Mouse (Mus musculus): Measurements from ENCODE around the gene Sri. TPM values are rescaled to one million over a fixed set of nuclear protein-coding genes. Genes with fewer than 3 reads are reported as not detected.
A peak's percentile ranks its signal among the peaks of the same experiment; 100 is the strongest.
"Not testable (repeated sequence)": the region's sequence is repeated elsewhere in the genome, so short reads cannot be mapped to it uniquely, and the experiment has no call there.

The Sri gene
- polyA plus RNA-seq (2014; fragmentation: Nextera tagmentation; extraction: Ambion mirVana), result 298 and 299 TPM in 2 replicates

DNA sequence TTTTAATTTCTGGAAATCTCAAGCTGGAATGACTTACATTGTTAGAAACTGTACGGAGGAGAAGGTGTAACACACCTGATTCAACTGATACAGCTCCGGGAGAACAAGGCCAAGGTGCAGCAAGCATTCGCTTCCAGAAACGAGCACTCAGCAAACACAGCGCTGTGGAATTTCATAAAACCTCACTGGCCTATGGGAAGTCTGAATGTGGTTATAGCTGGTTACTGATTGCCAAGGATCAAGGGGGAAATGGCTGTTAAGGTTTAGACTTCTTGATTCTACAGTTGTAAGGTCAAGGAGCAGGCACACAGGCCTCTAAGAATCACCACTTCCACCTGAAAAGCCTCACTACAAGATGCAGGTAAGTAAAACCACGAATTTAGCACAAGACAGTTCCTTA, at the start of gene Sri:
Gene Sri (plus strand): TSS at position 224 of the 400 bp plus-strand sequence.
- H3K4me3 ChIP-seq (ENCODE audit: low read depth, low read length), result no peak within 1 kb of the TSS
- no peaks in the 10 kb centered on the region for H3K9me3 ChIP-seq (ENCODE audit: control insufficient read depth, low read depth, low read length)
- no peaks in the 10 kb centered on the region for H3K27me3 ChIP-seq (ENCODE audit: control insufficient read depth, insufficient read depth, low read length)
- peak; percentile 46; the same call in 1 of the 2 replicates for ATAC-seq (ENCODE audit: insufficient number of reproducible peaks, insufficient read depth, low FRiP score, low read depth)
- no peak within 1 kb of the TSS for H3K9ac ChIP-seq (replicated peaks; ENCODE audit: low read depth, low read length)
- H3K27ac ChIP-seq (ENCODE audit: low read length), result no peak within 1 kb of the TSS
- no peaks in the 10 kb centered on the region for H3K36me3 ChIP-seq (ENCODE audit: control insufficient read depth, insufficient read depth, low read length)
- WGBS, result 66% methylated on average over 6 of the region's 6 CpGs
- H3K4me2 ChIP-seq (replicated peaks; ENCODE audit: low read depth, low read length), result no peak within 1 kb of the TSS
- no peaks in the 10 kb centered on the region for H3K4me1 ChIP-seq (ENCODE audit: control insufficient read depth, insufficient read depth, low read length)

DNA sequence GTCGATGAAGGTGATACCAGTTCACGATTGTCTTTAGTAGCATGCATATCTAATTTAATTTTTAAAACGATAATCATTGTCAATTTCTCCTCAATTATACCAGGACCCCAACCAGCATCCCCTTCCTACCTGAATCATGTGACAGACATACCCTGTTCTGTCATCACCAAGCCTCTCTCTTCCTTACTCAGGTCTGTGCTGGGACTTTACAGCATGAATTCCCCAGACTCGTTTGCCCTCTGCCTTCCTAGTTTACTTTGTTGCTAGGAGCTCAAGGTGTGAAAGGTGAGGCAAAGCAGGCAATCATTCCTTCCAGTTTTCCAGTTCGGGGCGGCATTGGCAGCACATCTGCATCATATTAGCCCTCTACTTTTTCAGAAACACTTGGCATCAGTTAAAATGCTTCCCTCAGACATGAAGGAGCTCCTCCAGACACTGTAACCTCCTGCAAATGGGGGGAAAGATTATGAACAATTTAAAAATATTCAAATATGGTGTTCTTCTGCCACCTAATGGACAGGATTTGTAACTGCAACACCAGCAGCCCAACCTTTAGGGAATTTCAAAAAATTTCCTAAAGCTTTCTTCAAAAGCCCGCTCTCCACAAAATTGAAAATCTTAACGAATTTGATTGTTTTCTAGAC, 49.4 kb upstream of the Sri start:
- H3K4me3 ChIP-seq (ENCODE audit: low read depth, low read length), result no peak overlapping the region
- H3K4me2 ChIP-seq (replicated peaks; ENCODE audit: low read depth, low read length), result no peak overlapping the region
- no peak overlapping the region for H3K9ac ChIP-seq (replicated peaks; ENCODE audit: low read depth, low read length)
- no peaks in the 10 kb centered on the region for H3K36me3 ChIP-seq (ENCODE audit: control insufficient read depth, insufficient read depth, low read length)
- no peaks in the 10 kb centered on the region for H3K9me3 ChIP-seq (ENCODE audit: control insufficient read depth, low read depth, low read length)
- WGBS, result 41% methylated on average over 8 of the region's 8 CpGs
- no peaks in the 10 kb centered on the region for H3K27me3 ChIP-seq (ENCODE audit: control insufficient read depth, insufficient read depth, low read length)
- no peak overlapping the region for H3K27ac ChIP-seq (ENCODE audit: low read length)
- no peaks in the 10 kb centered on the region for H3K4me1 ChIP-seq (ENCODE audit: control insufficient read depth, insufficient read depth, low read length)
- no peak; the same call in 1 of the 2 replicates for ATAC-seq (ENCODE audit: insufficient number of reproducible peaks, insufficient read depth, low FRiP score, low read depth)

DNA sequence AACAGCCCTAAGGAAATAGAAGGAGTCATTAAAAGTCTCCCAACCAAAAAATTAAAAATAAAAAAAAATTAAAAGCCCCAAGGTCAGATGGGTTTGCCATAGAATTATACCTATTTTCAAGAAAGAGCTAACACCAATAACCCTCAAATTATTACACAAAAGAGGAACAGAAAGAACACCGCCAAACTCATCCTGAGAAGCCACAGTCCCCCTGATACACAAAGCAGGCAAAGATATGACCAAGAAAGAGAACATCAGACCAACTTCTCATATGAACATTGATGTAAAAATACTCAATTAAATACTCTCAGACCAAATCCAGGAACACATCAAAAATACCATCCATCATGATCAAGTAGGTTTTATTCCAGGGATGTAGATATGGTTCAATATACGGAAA, 48.8 kb upstream of the Sri start:
- Histone ChIP-seq H3K27ac (ENCODE audit: low read length) (no peak overlapping the region), H3K4me3 (ENCODE audit: low read depth, low read length) (no peak overlapping the region), H3K27me3 (ENCODE audit: control insufficient read depth, insufficient read depth, low read length) (no peaks in the 10 kb centered on the region), H3K4me2 (replicated peaks; ENCODE audit: low read depth, low read length) (no peak overlapping the region), H3K9me3 (ENCODE audit: control insufficient read depth, low read depth, low read length) (no peaks in the 10 kb centered on the region), H3K9ac (replicated peaks; ENCODE audit: low read depth, low read length) (no peak overlapping the region), H3K36me3 (ENCODE audit: control insufficient read depth, insufficient read depth, low read length) (no peaks in the 10 kb centered on the region), H3K4me1 (ENCODE audit: control insufficient read depth, insufficient read depth, low read length) (no peaks in the 10 kb centered on the region)
- no peak for ATAC-seq (ENCODE audit: insufficient number of reproducible peaks, insufficient read depth, low FRiP score, low read depth)
- 89% methylated on average over 2 of the region's 2 CpGs for WGBS

DNA sequence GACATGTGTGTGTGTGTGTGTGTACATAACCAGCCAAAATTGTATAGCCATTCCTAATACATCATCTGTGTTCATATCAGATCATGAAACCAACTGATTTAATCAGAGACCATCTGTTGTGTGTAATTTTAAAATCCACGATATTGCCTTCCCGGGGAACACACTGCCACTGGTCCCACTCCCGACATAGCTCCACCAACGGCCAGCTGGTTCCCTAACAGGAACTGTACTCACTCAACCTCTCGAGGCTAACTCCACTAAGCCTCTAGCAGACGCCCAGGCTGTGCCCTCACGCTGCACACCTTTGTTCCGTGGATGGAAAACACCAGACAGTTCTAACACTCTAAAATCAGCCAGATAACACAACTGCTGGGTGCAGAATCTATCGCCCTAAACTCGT, 45.4 kb upstream of the Sri start:
- Histone ChIP-seq H3K9ac (replicated peaks; ENCODE audit: low read depth, low read length) (no peak overlapping the region), H3K36me3 (ENCODE audit: control insufficient read depth, insufficient read depth, low read length) (no peaks in the 10 kb centered on the region), H3K4me1 (ENCODE audit: control insufficient read depth, insufficient read depth, low read length) (no peaks in the 10 kb centered on the region), H3K4me2 (replicated peaks; ENCODE audit: low read depth, low read length) (no peak overlapping the region), H3K4me3 (ENCODE audit: low read depth, low read length) (no peak overlapping the region), H3K27me3 (ENCODE audit: control insufficient read depth, insufficient read depth, low read length) (no peaks in the 10 kb centered on the region), H3K9me3 (ENCODE audit: control insufficient read depth, low read depth, low read length) (no peaks in the 10 kb centered on the region), H3K27ac (ENCODE audit: low read length) (no peak overlapping the region)
- ATAC-seq (ENCODE audit: insufficient number of reproducible peaks, insufficient read depth, low FRiP score, low read depth), result no peak
- WGBS, result 77% methylated on average over 10 of the region's 10 CpGs

DNA sequence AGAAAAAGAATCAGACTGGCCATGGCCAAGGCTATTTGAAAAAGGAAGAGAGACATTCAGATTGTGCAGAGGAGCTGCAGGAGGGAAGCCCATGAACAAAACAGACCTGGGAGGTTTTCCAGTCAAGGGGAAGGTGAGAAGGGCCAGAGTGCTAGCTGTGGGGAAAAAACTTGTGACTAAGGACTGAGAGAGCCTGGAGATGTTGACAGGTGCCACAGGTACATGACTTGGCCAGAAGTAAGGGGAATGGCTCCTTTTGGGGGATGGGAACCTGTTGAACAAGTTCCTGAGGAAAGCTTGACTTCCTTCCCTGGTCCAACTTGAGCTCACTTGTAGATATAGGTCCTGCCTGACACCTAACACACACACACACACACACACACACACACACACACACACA, 43.1 kb upstream of the Sri start:
- Histone ChIP-seq H3K27ac (ENCODE audit: low read length) (no peak overlapping the region), H3K4me2 (replicated peaks; ENCODE audit: low read depth, low read length) (no peak overlapping the region), H3K4me3 (ENCODE audit: low read depth, low read length) (no peak overlapping the region), H3K4me1 (ENCODE audit: control insufficient read depth, insufficient read depth, low read length) (no peaks in the 10 kb centered on the region), H3K9ac (replicated peaks; ENCODE audit: low read depth, low read length) (no peak overlapping the region), H3K27me3 (ENCODE audit: control insufficient read depth, insufficient read depth, low read length) (no peaks in the 10 kb centered on the region), H3K36me3 (ENCODE audit: control insufficient read depth, insufficient read depth, low read length) (no peaks in the 10 kb centered on the region), H3K9me3 (ENCODE audit: control insufficient read depth, low read depth, low read length) (no peaks in the 10 kb centered on the region)
- ATAC-seq (ENCODE audit: insufficient number of reproducible peaks, insufficient read depth, low FRiP score, low read depth), result no peak

DNA sequence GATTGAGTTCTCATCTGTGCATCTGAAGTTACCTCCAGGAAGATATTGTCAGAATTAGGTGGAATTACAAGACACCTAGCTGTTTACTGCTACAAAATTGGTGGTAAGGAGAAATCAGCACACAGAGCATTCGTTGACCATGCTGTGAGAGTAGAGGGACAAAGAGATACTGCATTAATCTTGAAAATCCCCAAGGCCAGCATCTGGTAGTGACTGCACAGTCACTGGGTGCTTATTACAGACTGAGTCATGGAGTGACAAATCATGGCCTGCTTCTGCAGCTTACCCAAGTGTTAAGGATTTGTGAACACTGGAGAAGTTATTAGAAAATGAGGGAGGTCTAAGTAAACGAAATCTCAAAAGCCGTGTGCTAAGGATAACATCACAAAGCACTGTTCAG, 32.6 kb upstream of the Sri start:
- Histone ChIP-seq H3K4me2 (replicated peaks; ENCODE audit: low read depth, low read length) (no peak overlapping the region), H3K9ac (replicated peaks; ENCODE audit: low read depth, low read length) (no peak overlapping the region), H3K4me3 (ENCODE audit: low read depth, low read length) (no peak overlapping the region), H3K9me3 (ENCODE audit: control insufficient read depth, low read depth, low read length) (0 out of 2 replicates have a peak, but pooled peaks cover 3% of the 10 kb centered on the region), H3K27me3 (ENCODE audit: control insufficient read depth, insufficient read depth, low read length) (no peaks in the 10 kb centered on the region), H3K27ac (ENCODE audit: low read length) (no peak overlapping the region), H3K36me3 (ENCODE audit: control insufficient read depth, insufficient read depth, low read length) (no peaks in the 10 kb centered on the region), H3K4me1 (ENCODE audit: control insufficient read depth, insufficient read depth, low read length) (no peaks in the 10 kb centered on the region)
- no peak for ATAC-seq (ENCODE audit: insufficient number of reproducible peaks, insufficient read depth, low FRiP score, low read depth)
- WGBS, result 51% methylated on average over 3 of the region's 3 CpGs

DNA sequence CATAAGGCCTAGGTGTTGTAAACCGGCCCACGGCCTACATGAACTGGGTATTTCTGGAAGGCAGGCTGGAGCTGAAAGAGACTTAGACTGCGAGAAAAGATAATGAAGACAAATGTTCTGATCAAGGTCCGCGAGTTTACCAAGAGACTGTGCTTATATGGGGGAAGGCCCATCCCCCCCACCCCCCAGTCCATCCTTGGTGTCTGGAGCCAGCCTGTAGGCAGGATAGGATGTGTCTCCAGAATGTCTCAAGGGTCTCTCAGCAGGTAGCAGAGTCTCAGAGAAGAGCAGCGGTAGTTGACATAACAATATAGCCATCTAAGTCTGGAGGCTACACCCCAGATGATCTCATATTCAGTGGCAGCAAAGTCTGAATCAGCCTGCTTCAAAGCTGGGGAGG, 11.3 kb upstream of the Sri start:
- not testable (repeated sequence) for H3K27me3 ChIP-seq (ENCODE audit: control insufficient read depth, insufficient read depth, low read length); H3K36me3 ChIP-seq (ENCODE audit: control insufficient read depth, insufficient read depth, low read length); H3K9ac ChIP-seq (replicated peaks; ENCODE audit: low read depth, low read length); H3K9me3 ChIP-seq (ENCODE audit: control insufficient read depth, low read depth, low read length); H3K4me3 ChIP-seq (ENCODE audit: low read depth, low read length); H3K27ac ChIP-seq (ENCODE audit: low read length); H3K4me2 ChIP-seq (replicated peaks; ENCODE audit: low read depth, low read length); H3K4me1 ChIP-seq (ENCODE audit: control insufficient read depth, insufficient read depth, low read length); ATAC-seq (ENCODE audit: insufficient number of reproducible peaks, insufficient read depth, low FRiP score, low read depth)
- WGBS, result 84% methylated on average over 6 of the region's 6 CpGs

DNA sequence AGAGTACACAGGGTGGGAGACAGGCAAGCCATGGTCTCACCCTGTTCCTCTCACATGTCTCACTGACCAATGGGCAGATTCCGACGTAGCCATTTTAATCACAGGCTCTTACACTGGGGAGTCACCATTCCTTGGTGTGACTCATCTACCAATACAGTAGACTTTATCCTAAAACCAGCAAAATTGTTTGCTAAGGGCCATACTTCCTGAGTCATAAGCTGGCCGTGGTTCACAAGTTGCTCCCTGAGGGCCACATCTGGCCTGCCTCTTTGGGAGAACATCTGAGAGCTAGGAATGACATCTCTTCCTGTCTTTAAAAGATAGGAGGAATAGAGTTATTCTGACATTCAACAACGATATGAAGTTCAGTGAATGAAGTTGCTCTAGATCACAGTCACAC, 7.9 kb downstream of the Sri start:
- no peaks in the 10 kb centered on the region; the same call in none of the 2 replicates for H3K36me3 ChIP-seq (ENCODE audit: control insufficient read depth, insufficient read depth, low read length)
- no peaks in the 10 kb centered on the region for H3K27me3 ChIP-seq (ENCODE audit: control insufficient read depth, insufficient read depth, low read length)
- no peak overlapping the region for H3K4me3 ChIP-seq (ENCODE audit: low read depth, low read length)
- no peak overlapping the region for H3K4me2 ChIP-seq (replicated peaks; ENCODE audit: low read depth, low read length)
- peaks cover 6% of the 10 kb centered on the region; the same call in 1 of the 2 replicates for H3K4me1 ChIP-seq (ENCODE audit: control insufficient read depth, insufficient read depth, low read length)
- H3K9me3 ChIP-seq (ENCODE audit: control insufficient read depth, low read depth, low read length), result no peaks in the 10 kb centered on the region
- 86% methylated on average over 4 of the region's 4 CpGs for WGBS
- H3K9ac ChIP-seq (replicated peaks; ENCODE audit: low read depth, low read length), result no peak overlapping the region
- ATAC-seq (ENCODE audit: insufficient number of reproducible peaks, insufficient read depth, low FRiP score, low read depth), result no peak
- no peak overlapping the region for H3K27ac ChIP-seq (ENCODE audit: low read length)

DNA sequence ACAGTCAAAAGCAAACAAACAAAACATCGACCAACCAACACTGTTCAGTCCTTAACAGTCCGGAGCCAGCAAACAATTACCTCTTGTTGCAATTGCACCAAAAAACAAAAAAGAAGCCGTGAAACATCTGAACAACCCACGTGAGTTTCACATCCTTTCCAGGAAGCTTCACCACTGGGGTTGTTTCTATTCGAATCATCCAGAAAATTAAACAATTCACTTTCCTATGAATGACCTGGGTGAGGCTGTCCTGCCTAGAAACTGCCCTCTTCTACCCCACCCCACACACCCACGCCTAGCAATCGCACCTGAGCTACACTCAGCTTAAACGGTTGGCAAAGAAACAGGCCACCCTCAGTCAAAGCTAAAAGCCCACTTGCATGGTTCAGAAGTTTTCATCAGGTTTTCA, 9.8 kb downstream of the Sri start:
- ATAC-seq (ENCODE audit: insufficient number of reproducible peaks, insufficient read depth, low FRiP score, low read depth), result peak; percentile 67
- no peaks in the 10 kb centered on the region for H3K9me3 ChIP-seq (ENCODE audit: control insufficient read depth, low read depth, low read length)
- WGBS, result 27% methylated on average over 8 of the region's 8 CpGs

More for the DNA sequence above, 9.8 kb downstream of the Sri start:
- peak overlapping the region; percentile 91 for H3K4me3 ChIP-seq (ENCODE audit: low read depth, low read length)
- H3K4me2 ChIP-seq (replicated peaks; ENCODE audit: low read depth, low read length), result peak overlapping the region; percentile 67
- H3K27ac ChIP-seq (ENCODE audit: low read length), result peak overlapping the region; percentile 90; the same call in 1 of the 2 replicates
- H3K27me3 ChIP-seq (ENCODE audit: control insufficient read depth, insufficient read depth, low read length), result no peaks in the 10 kb centered on the region
- H3K4me1 ChIP-seq (ENCODE audit: control insufficient read depth, insufficient read depth, low read length), result peaks cover 6% of the 10 kb centered on the region; the same call in 1 of the 2 replicates
- peaks cover 12% of the 10 kb centered on the region for H3K36me3 ChIP-seq (ENCODE audit: control insufficient read depth, insufficient read depth, low read length)
- H3K9ac ChIP-seq (replicated peaks; ENCODE audit: low read depth, low read length), result peak overlapping the region; percentile 82; the same call in 1 of the 2 replicates

Measured in stomach, embryonic 14.5 days (tissue).